Mouse (Mus musculus) MEL (cell line): ENCODE results near the gene Fgf22. TPM values are rescaled to one million over a fixed set of nuclear protein-coding genes. Genes with fewer than 3 reads are reported as not detected.

Source experiments
- DNase-seq: peaks from one replicate; pipeline ENCODE4 v3.0.0; 2011; ENCODE audit warnings: low read depth, low spot score
- H3K27ac ChIP-seq: 2 replicates; pipeline ENCODE4 v1.5.1; 2012; ENCODE audit warnings: low read depth, mild to moderate bottlenecking, control low read depth, low read length, moderate library complexity; ENCODE audit not compliant: control insufficient read depth
- H3K27me3 ChIP-seq, 2 experiments: fragments of 150-350 bp in 1 of 2; sonication (generic) in 1 of 2; 2 replicates each; pipeline ENCODE4 v1.6.1; 2012; ENCODE audit warnings: low read length in 2 of 2, mild to moderate bottlenecking in 2 of 2, improper control_type of control experiment in 1 of 2, moderate library complexity in 1 of 2; ENCODE audit not compliant: insufficient read depth in 2 of 2, control insufficient read depth in 1 of 2
- H3K36me3 ChIP-seq, 2 experiments: 2 replicates each; pipeline ENCODE4 v1.6.1; 2012 to 2014; ENCODE audit warnings: low read length in 2 of 2, improper control_type of control experiment in 1 of 2, inconsistent platforms in 1 of 2, mild to moderate bottlenecking in 1 of 2; ENCODE audit not compliant: insufficient read depth in 2 of 2, control insufficient read depth in 1 of 2
- H3K4me1 ChIP-seq, 2 experiments: fragments of 150-350 bp in 1 of 2; sonication (generic) in 1 of 2; 2 replicates each; pipeline ENCODE4 v1.6.1; 2012; ENCODE audit warnings: low read length in 2 of 2, improper control_type of control experiment in 1 of 2, mild to moderate bottlenecking in 1 of 2; ENCODE audit not compliant: insufficient read depth in 2 of 2, control insufficient read depth in 1 of 2
- H3K4me3 ChIP-seq, 2 experiments: fragments of 150-350 bp in 1 of 2; sonication (generic) in 1 of 2; 2 replicates each; pipeline ENCODE4 v1.5.1; 2012; ENCODE audit warnings: low read depth in 2 of 2, low read length in 2 of 2, mild to moderate bottlenecking in 2 of 2, moderate library complexity in 2 of 2, control low read depth in 1 of 2, improper control_type of control experiment in 1 of 2; ENCODE audit not compliant: control insufficient read depth in 1 of 2, insufficient read depth in 1 of 2
- H3K79me2 ChIP-seq: 2 replicates; pipeline ENCODE4 v1.6.1; 2012; ENCODE audit warnings: mild to moderate bottlenecking, low read length, moderate library complexity; ENCODE audit not compliant: control insufficient read depth, poor library complexity, insufficient read depth
- H3K9ac ChIP-seq: 2 replicates; pipeline ENCODE4 v1.6.1; 2012; ENCODE audit warnings: low read depth, mild to moderate bottlenecking, control low read depth, low read length, moderate library complexity; ENCODE audit not compliant: control insufficient read depth, poor library complexity, severe bottlenecking
- H3K9me3 ChIP-seq: fragments of 150-350 bp; sonication (generic); replicated peaks from 2 replicates; pipeline ENCODE4 v1.6.1; 2012; ENCODE audit warnings: mild to moderate bottlenecking, low read length, improper control_type of control experiment, moderate library complexity; ENCODE audit not compliant: insufficient read depth
- BHLHE40 ChIP-seq: IDR thresholded peaks from 2 replicates; pipeline ENCODE4 v1.6.1; 2012; ENCODE audit warnings: low read depth, mild to moderate bottlenecking, inconsistent platforms, low read length, improper control_type of control experiment, borderline replicate concordance
- CTCF ChIP-seq, 3 experiments: IDR thresholded peaks in 2 of 3; conservative IDR thresholded peaks in 1 of 3; 2 replicates each; pipeline ENCODE4 v1.5.1; 2011 to 2012; ENCODE audit warnings: low read length in 3 of 3, low read depth in 2 of 3, mild to moderate bottlenecking in 2 of 3, improper control_type of control experiment in 1 of 3, inconsistent platforms in 1 of 3, mixed read lengths in 1 of 3, moderate library complexity in 1 of 3; ENCODE audit not compliant: control insufficient read depth in 1 of 3, insufficient read depth in 1 of 3, poor library complexity in 1 of 3, severe bottlenecking in 1 of 3
- E2F4 ChIP-seq: IDR thresholded peaks from 2 replicates; pipeline ENCODE4 v1.6.1; 2011; ENCODE audit warnings: low read depth, low read length, improper control_type of control experiment, borderline replicate concordance
- EP300 ChIP-seq, 2 experiments: IDR thresholded peaks; 2 replicates each; pipeline ENCODE4 v1.6.1; 2011; ENCODE audit warnings: improper control_type of control experiment in 2 of 2, low read length in 2 of 2, low read depth in 1 of 2, mild to moderate bottlenecking in 1 of 2
- ETS1 ChIP-seq: IDR thresholded peaks from 2 replicates; pipeline ENCODE4 v1.6.1; 2012; ENCODE audit warnings: low read depth, mild to moderate bottlenecking, inconsistent platforms, low read length, improper control_type of control experiment, moderate library complexity
- GABPA ChIP-seq: IDR thresholded peaks from 2 replicates; pipeline ENCODE4 v1.6.1; 2012; ENCODE audit warnings: low read depth, mild to moderate bottlenecking, inconsistent platforms, low read length, improper control_type of control experiment, moderate library complexity
- GATA1 ChIP-seq: IDR thresholded peaks from 2 replicates; pipeline ENCODE4 v1.6.1; 2011; ENCODE audit warnings: low read depth, low read length, improper control_type of control experiment
- HCFC1 ChIP-seq: IDR thresholded peaks from 2 replicates; pipeline ENCODE4 v1.6.1; 2012; ENCODE audit warnings: low read depth, mild to moderate bottlenecking, inconsistent platforms, low read length, improper control_type of control experiment, moderate library complexity
- JUND ChIP-seq: IDR thresholded peaks from 2 replicates; pipeline ENCODE4 v1.6.1; 2011; ENCODE audit warnings: low read depth, mild to moderate bottlenecking, improper control_type of control experiment, low read length
- KAT2A ChIP-seq: conservative IDR thresholded peaks from 2 replicates; pipeline ENCODE4 v1.6.1; 2012; ENCODE audit warnings: low read depth, low read length, improper control_type of control experiment, inconsistent platforms
- MAX ChIP-seq: IDR thresholded peaks from 2 replicates; pipeline ENCODE4 v1.6.1; 2011; ENCODE audit warnings: low read length, improper control_type of control experiment
- MAZ ChIP-seq: IDR thresholded peaks from 2 replicates; pipeline ENCODE4 v1.6.1; 2012; ENCODE audit warnings: low read depth, mild to moderate bottlenecking, inconsistent platforms, low read length, improper control_type of control experiment
- MEF2A ChIP-seq: IDR thresholded peaks from 2 replicates; pipeline ENCODE4 v1.6.1; 2014; ENCODE audit warnings: low read depth, mild to moderate bottlenecking, inconsistent platforms, low read length, improper control_type of control experiment; ENCODE audit not compliant: poor library complexity, insufficient replicate concordance, severe bottlenecking; ENCODE audit errors: extremely low read depth
- MYC ChIP-seq: IDR thresholded peaks from 2 replicates; pipeline ENCODE4 v1.6.1; 2011; ENCODE audit warnings: low read depth, mild to moderate bottlenecking, low read length, improper control_type of control experiment, moderate library complexity
- NELFE ChIP-seq: IDR thresholded peaks from 2 replicates; pipeline ENCODE4 v1.6.1; 2011; ENCODE audit warnings: low read depth, low read length, improper control_type of control experiment
- NRF1 ChIP-seq: IDR thresholded peaks from 2 replicates; pipeline ENCODE4 v1.6.1; 2014; ENCODE audit warnings: low read depth, mild to moderate bottlenecking, inconsistent platforms, low read length, improper control_type of control experiment, moderate library complexity; ENCODE audit not compliant: poor library complexity, insufficient read depth, severe bottlenecking
- POLR2A ChIP-seq, 2 experiments: IDR thresholded peaks; 2 replicates each; pipeline ENCODE4 v1.6.1; 2011 to 2012; ENCODE audit warnings: low read length in 2 of 2, mild to moderate bottlenecking in 2 of 2, control low read depth in 1 of 2, improper control_type of control experiment in 1 of 2, low read depth in 1 of 2, moderate library complexity in 1 of 2; ENCODE audit not compliant: control insufficient read depth in 1 of 2, insufficient read depth in 1 of 2, poor library complexity in 1 of 2
- POLR2AphosphoS5 ChIP-seq: IDR thresholded peaks from 2 replicates; pipeline ENCODE4 v1.6.1; 2012; ENCODE audit warnings: low read depth, borderline replicate concordance, mild to moderate bottlenecking, inconsistent platforms, low read length, moderate library complexity, mixed read lengths
- RAD21 ChIP-seq: IDR thresholded peaks from 2 replicates; pipeline ENCODE4 v1.6.1; 2011; ENCODE audit warnings: mild to moderate bottlenecking, low read depth, low read length, improper control_type of control experiment
- SIN3A ChIP-seq: IDR thresholded peaks from 2 replicates; pipeline ENCODE4 v1.6.1; 2012; ENCODE audit warnings: low read length, improper control_type of control experiment, inconsistent platforms
- SMC3 ChIP-seq: IDR thresholded peaks from 2 replicates; pipeline ENCODE4 v1.6.1; 2011; ENCODE audit warnings: low read depth, low read length, improper control_type of control experiment
- TAL1 ChIP-seq: IDR thresholded peaks from 2 replicates; pipeline ENCODE4 v1.6.1; 2012; ENCODE audit warnings: mild to moderate bottlenecking, inconsistent platforms, low read length, moderate library complexity, mixed read lengths
- TCF12 ChIP-seq: IDR thresholded peaks from 2 replicates; pipeline ENCODE4 v1.6.1; 2014; ENCODE audit warnings: low read depth, mild to moderate bottlenecking, inconsistent platforms, low read length, improper control_type of control experiment, moderate library complexity
- UBTF ChIP-seq: IDR thresholded peaks from 2 replicates; pipeline ENCODE4 v1.6.1; 2012; ENCODE audit warnings: low read depth, mild to moderate bottlenecking, inconsistent platforms, low read length, improper control_type of control experiment, moderate library complexity, borderline replicate concordance; ENCODE audit not compliant: insufficient read depth
- USF1 ChIP-seq: IDR thresholded peaks from 2 replicates; pipeline ENCODE4 v1.6.1; 2014; ENCODE audit warnings: low read depth, mild to moderate bottlenecking, inconsistent platforms, low read length, improper control_type of control experiment, moderate library complexity
- ZC3H11A ChIP-seq: IDR thresholded peaks from 2 replicates; pipeline ENCODE4 v1.6.1; 2012; ENCODE audit warnings: low read depth, mild to moderate bottlenecking, inconsistent platforms, low read length, improper control_type of control experiment
- ZMIZ1 ChIP-seq: IDR thresholded peaks from 2 replicates; pipeline ENCODE4 v1.6.1; 2012; ENCODE audit warnings: low read depth, mild to moderate bottlenecking, inconsistent platforms, low read length, improper control_type of control experiment, moderate library complexity
- ZNF384 ChIP-seq: IDR thresholded peaks from 2 replicates; pipeline ENCODE4 v1.6.1; 2012; ENCODE audit warnings: low read depth, mild to moderate bottlenecking, inconsistent platforms, low read length, improper control_type of control experiment
- polyA plus RNA-seq, 2 experiments: library from polyadenylated mRNA; stranded (reverse) in 1 of 2; unstranded in 1 of 2; fragments of >175 nt in 1 of 2; fragments of >200 nt in 1 of 2; gene quantifications; 2 replicates each; pipeline versions ENCODE4 v1.2.1 to v1.2.4; 2012; ENCODE audit warnings: low replicate concordance in 2 of 2, low read depth in 1 of 2; ENCODE audit not compliant: insufficient read length in 2 of 2, insufficient read depth in 1 of 2, missing spikeins in 1 of 2
- total RNA-seq: library from RNA; depleted of rRNA; stranded (reverse); fragments of 300-350 nt; gene quantifications from 2 replicates; pipeline ENCODE4 v1.2.3, GENCODE M21; 2012

Gene Fgf22
- total and polyA plus RNA-seq, 3 experiments: 0.15 to 0.33 TPM; not detected in 1

DNA sequence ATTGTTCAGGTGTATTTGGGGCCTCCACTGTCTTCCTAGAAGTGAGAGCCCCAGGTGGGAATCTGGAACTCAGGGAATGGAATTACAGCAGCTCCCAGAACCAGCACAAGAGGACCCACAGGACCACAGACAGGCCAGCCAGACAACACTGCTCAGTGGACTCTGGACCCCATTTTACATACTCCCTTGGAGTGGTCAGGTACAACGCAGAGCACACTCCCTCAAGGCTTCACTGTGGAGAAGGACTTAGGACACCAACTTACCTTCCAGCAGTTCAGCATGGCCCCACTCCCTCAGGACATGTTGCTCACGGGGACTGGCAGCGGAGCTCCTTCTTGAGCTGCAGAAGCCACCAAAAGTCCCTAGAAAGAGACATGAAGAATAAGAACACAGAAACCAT is 9.5 kb upstream of the Fgf22 start:
- Histone ChIP-seq H3K27ac (no peak overlapping the region), H3K36me3 (peaks cover 0 to 6% of the 10 kb centered on the region in 2 experiments; a peak in 3 of 4 replicates), H3K9me3 (no peaks in the 10 kb centered on the region), H3K27me3 (no peaks in the 10 kb centered on the region), H3K79me2 (peaks cover 9% of the 10 kb centered on the region), H3K4me3 (peak overlapping the region; percentile 82 to 91; a peak in 3 of 4 replicates), H3K9ac (no peak overlapping the region), H3K4me1 (peaks cover 0 to 10% of the 10 kb centered on the region in 2 experiments; a peak in 2 of 4 replicates)
- TF ChIP-seq HCFC1: no peak
- TF ChIP-seq UBTF: no peak
- no peak for TF ChIP-seq RAD21
- TF ChIP-seq ETS1: no peak
- no peak for TF ChIP-seq MEF2A
- TF ChIP-seq TCF12: no peak
- TF ChIP-seq SMC3: no peak
- no peak for TF ChIP-seq JUND
- no peak for TF ChIP-seq TAL1
- no peak for DNase-seq

DNA sequence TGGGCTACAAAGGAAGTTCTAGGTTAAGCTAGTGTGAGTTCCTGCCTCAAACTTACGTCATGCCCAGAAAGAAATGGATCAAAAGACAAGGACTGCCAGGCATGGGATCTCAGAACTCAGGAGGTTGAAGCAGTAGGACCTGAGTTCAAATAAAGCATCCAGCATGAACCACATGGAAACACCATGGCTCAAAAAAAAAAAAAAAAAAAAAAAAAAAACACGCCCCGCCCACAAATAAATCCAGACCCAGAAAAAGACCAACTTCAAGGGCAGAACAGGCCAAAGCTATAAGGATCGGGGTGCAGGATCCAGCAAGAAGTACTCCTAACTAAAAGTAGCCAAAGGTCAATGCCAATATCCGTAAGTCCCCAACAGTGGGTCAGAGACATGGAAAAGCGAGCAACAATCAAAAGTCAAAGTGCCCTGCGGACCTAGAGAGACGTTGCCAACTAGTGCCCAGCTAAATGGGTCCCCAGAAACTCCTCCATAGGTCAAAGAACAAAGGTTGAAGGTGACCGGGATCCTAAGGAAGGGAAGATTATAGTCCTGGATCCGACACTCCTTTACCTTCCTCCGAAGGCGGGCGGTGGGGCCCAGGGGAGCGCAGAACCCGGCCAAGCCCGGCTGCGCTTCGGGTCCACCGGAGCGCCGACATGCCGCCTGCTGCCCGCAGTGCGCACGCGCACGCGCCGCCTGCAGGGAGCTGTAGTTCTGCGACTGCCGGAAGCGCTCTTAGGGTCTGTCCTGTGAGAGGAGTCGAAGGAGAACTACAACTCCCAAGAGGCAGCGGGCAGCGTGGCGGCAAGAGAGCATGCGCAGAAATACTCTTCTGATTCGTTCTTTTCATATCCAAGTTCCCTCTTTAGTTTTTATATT is 8.7 kb upstream of the Fgf22 start, which contains the start of gene Polrmt:
Gene Polrmt (minus strand): TSS at position 684 of the 876 bp plus-strand sequence.
- H3K27me3 ChIP-seq: no peaks in the 10 kb centered on the region
- peak; percentile 99 for DNase-seq
- peak within 1 kb of the TSS; percentile 82 to 91 for H3K4me3 ChIP-seq
- peak within 1 kb of the TSS; percentile 66 for H3K27ac ChIP-seq
- peaks cover 0 to 10% of the 10 kb centered on the region in 2 experiments; a peak in 2 of 4 replicates for H3K4me1 ChIP-seq
- H3K79me2 ChIP-seq: peaks cover 9% of the 10 kb centered on the region
- peak within 1 kb of the TSS; percentile 80 for H3K9ac ChIP-seq
- H3K36me3 ChIP-seq: peaks cover 0 to 6% of the 10 kb centered on the region in 2 experiments; a peak in 3 of 4 replicates
- H3K9me3 ChIP-seq: no peaks in the 10 kb centered on the region
- TF ChIP-seq UBTF (no peak), ZNF384 (peak; percentile 96), MEF2A (no peak), NRF1 (peak; percentile 97), NELFE (peak; percentile 79), ZC3H11A (no peak), TAL1 (no peak), POLR2A (IDR thresholded peaks at IDR 0.05; ENCODE audit: control insufficient read depth in 1 of 2, insufficient read depth in 1 of 2, low read depth in 1 of 2, low read length in 2 of 2, poor library complexity in 1 of 2) (peak; percentile 88 to 91), E2F4 (no peak), BHLHE40 (no peak), JUND (no peak), EP300 (IDR thresholded peaks at IDR 0.05; ENCODE audit: low read depth in 1 of 2, low read length in 2 of 2) (no peak), POLR2AphosphoS5 (no peak), GATA1 (no peak), CTCF (IDR thresholded peaks at IDR 0.05 in 2 of 3, conservative IDR thresholded peaks at IDR 0.05 in 1 of 3; ENCODE audit: control insufficient read depth in 1 of 3, insufficient read depth in 1 of 3, low read depth in 2 of 3, low read length in 3 of 3, poor library complexity in 1 of 3, severe bottlenecking in 1 of 3) (no peak), MAX (peak; percentile 32; the same call in 1 of the 2 replicates), SIN3A (peak; percentile 82), MYC (peak; percentile 61), MAZ (no peak), ZMIZ1 (no peak), GABPA (no peak), USF1 (peak; percentile 40; the same call in 1 of the 2 replicates), KAT2A (peak; percentile 95), RAD21 (no peak)
